Mouse (Mus musculus): ENCODE results near the gene Gse1. TPM values are rescaled to one million over a fixed set of nuclear protein-coding genes. Genes with fewer than 3 reads are reported as not detected.

Gene Gse1
- polyA plus RNA-seq, 1 experiment from 2014 or later = 6.4 TPM

- Histone ChIP-seq H3K9me3 (ENCODE audit: control insufficient read depth) (no peaks in the 10 kb centered on the region), H3K27ac (ENCODE audit: low read depth, low read length) (peak overlapping the region; percentile 21; the same call in 1 of the 2 replicates), H3K4me1 (replicated peaks; ENCODE audit: control insufficient read depth, insufficient read depth, low read length) (no peaks in the 10 kb centered on the region; the same call in 1 of the 2 replicates), H3K36me3 (ENCODE audit: control insufficient read depth, insufficient read depth) (no peaks in the 10 kb centered on the region), H3K4me3 (ENCODE audit: low read depth, low read length) (no peak overlapping the region), H3K27me3 (replicated peaks; ENCODE audit: control insufficient read depth, insufficient read depth, low read length) (no peaks in the 10 kb centered on the region), H3K4me2 (replicated peaks; ENCODE audit: low read depth) (no peak overlapping the region), H3K9ac (ENCODE audit: low read depth, low read length) (no peak overlapping the region)
- no peak; the same call in 1 of the 2 replicates for ATAC-seq
- 23% methylated on average over 17 of the region's 17 CpGs for WGBS
- no peak for TF ChIP-seq CTCF (IDR thresholded peaks at IDR 0.05; ENCODE audit: low read depth)
These were observed 43.1 kb upstream of the Gse1 start for GRCm38 (mm10) chr8:120184850-120185792.

GRCm38 (mm10) chr8:120186454-120186853, 41.8 kb upstream of the Gse1 start:
- 59% methylated on average over 8 of the region's 8 CpGs for WGBS
- H3K9ac ChIP-seq (ENCODE audit: low read depth, low read length) = no peak overlapping the region
- no peaks in the 10 kb centered on the region for H3K9me3 ChIP-seq (ENCODE audit: control insufficient read depth)
- H3K36me3 ChIP-seq (ENCODE audit: control insufficient read depth, insufficient read depth) = no peaks in the 10 kb centered on the region
- H3K27ac ChIP-seq (ENCODE audit: low read depth, low read length) = no peak overlapping the region
- no peak overlapping the region for H3K4me3 ChIP-seq (ENCODE audit: low read depth, low read length)
- H3K4me2 ChIP-seq (replicated peaks; ENCODE audit: low read depth) = no peak overlapping the region
- H3K4me1 ChIP-seq (replicated peaks; ENCODE audit: control insufficient read depth, insufficient read depth, low read length) = no peaks in the 10 kb centered on the region; the same call in 1 of the 2 replicates
- no peak for ATAC-seq
- H3K27me3 ChIP-seq (replicated peaks; ENCODE audit: control insufficient read depth, insufficient read depth, low read length) = no peaks in the 10 kb centered on the region
- TF ChIP-seq CTCF (IDR thresholded peaks at IDR 0.05; ENCODE audit: low read depth) = no peak

GRCm38 (mm10) chr8:120188510-120188909, 39.7 kb upstream of the Gse1 start:
- Histone ChIP-seq H3K27me3 (replicated peaks; ENCODE audit: control insufficient read depth, insufficient read depth, low read length) (no peaks in the 10 kb centered on the region), H3K27ac (ENCODE audit: low read depth, low read length) (no peak overlapping the region), H3K36me3 (ENCODE audit: control insufficient read depth, insufficient read depth) (no peaks in the 10 kb centered on the region), H3K9me3 (ENCODE audit: control insufficient read depth) (no peaks in the 10 kb centered on the region), H3K4me1 (replicated peaks; ENCODE audit: control insufficient read depth, insufficient read depth, low read length) (no peaks in the 10 kb centered on the region; the same call in 1 of the 2 replicates), H3K9ac (ENCODE audit: low read depth, low read length) (no peak overlapping the region), H3K4me2 (replicated peaks; ENCODE audit: low read depth) (no peak overlapping the region), H3K4me3 (ENCODE audit: low read depth, low read length) (no peak overlapping the region)
- no peak for TF ChIP-seq CTCF (IDR thresholded peaks at IDR 0.05; ENCODE audit: low read depth)
- ATAC-seq = no peak
- WGBS = 77% methylated on average over 6 of the region's 6 CpGs

GRCm38 (mm10) chr8:120189440-120189839, 38.8 kb upstream of the Gse1 start:
- TF ChIP-seq CTCF (IDR thresholded peaks at IDR 0.05; ENCODE audit: low read depth) = no peak
- WGBS = 69% methylated on average over 6 of the region's 6 CpGs
- Histone ChIP-seq H3K27ac (ENCODE audit: low read depth, low read length) (no peak overlapping the region), H3K4me3 (ENCODE audit: low read depth, low read length) (no peak overlapping the region), H3K36me3 (ENCODE audit: control insufficient read depth, insufficient read depth) (no peaks in the 10 kb centered on the region), H3K4me2 (replicated peaks; ENCODE audit: low read depth) (no peak overlapping the region), H3K4me1 (replicated peaks; ENCODE audit: control insufficient read depth, insufficient read depth, low read length) (no peaks in the 10 kb centered on the region; the same call in 1 of the 2 replicates), H3K9me3 (ENCODE audit: control insufficient read depth) (no peaks in the 10 kb centered on the region), H3K27me3 (replicated peaks; ENCODE audit: control insufficient read depth, insufficient read depth, low read length) (no peaks in the 10 kb centered on the region), H3K9ac (ENCODE audit: low read depth, low read length) (no peak overlapping the region)
- no peak for ATAC-seq

- 0 out of 2 replicates have a peak, but pooled peaks have one; percentile 11 for ATAC-seq
- WGBS = 83% methylated on average over 17 of the region's 17 CpGs
These were observed 38.0 kb upstream of the Gse1 start for GRCm38 (mm10) chr8:120190107-120190809.

More at GRCm38 (mm10) chr8:120190107-120190809, 38.0 kb upstream of the Gse1 start:
- H3K9ac ChIP-seq (ENCODE audit: low read depth, low read length) = no peak overlapping the region
- no peak overlapping the region for H3K4me3 ChIP-seq (ENCODE audit: low read depth, low read length)
- H3K4me2 ChIP-seq (replicated peaks; ENCODE audit: low read depth) = no peak overlapping the region
- H3K36me3 ChIP-seq (ENCODE audit: control insufficient read depth, insufficient read depth) = no peaks in the 10 kb centered on the region
- H3K9me3 ChIP-seq (ENCODE audit: control insufficient read depth) = no peaks in the 10 kb centered on the region
- no peak overlapping the region for H3K27ac ChIP-seq (ENCODE audit: low read depth, low read length)
- H3K27me3 ChIP-seq (replicated peaks; ENCODE audit: control insufficient read depth, insufficient read depth, low read length) = no peaks in the 10 kb centered on the region
- H3K4me1 ChIP-seq (replicated peaks; ENCODE audit: control insufficient read depth, insufficient read depth, low read length) = no peaks in the 10 kb centered on the region; the same call in 1 of the 2 replicates
- no peak for TF ChIP-seq CTCF (IDR thresholded peaks at IDR 0.05; ENCODE audit: low read depth)
